Mouse (Mus musculus) embryonic facial prominence, embryonic 13.5 days (tissue): ENCODE results near the gene 1600002K03Rik. TPM values are rescaled to one million over a fixed set of nuclear protein-coding genes. Genes with fewer than 3 reads are reported as not detected.
A peak's percentile ranks its signal among the peaks of the same experiment; 100 is the strongest.
"Not testable (repeated sequence)": the region's sequence is repeated elsewhere in the genome, so short reads cannot be mapped to it uniquely, and the experiment has no call there.

Experiments used
- ATAC-seq: fragments of 200-750 bp; cut with Nextera tagmentation; 2 replicates; pipeline ENCODE4 v1.8.0; 2017; ENCODE audit warnings: low read depth; ENCODE audit not compliant: insufficient number of reproducible peaks, insufficient read depth, low FRiP score, low TSS enrichment
- H3K27ac ChIP-seq: fragments of 300-500 bp; sonication (generic); 2 replicates; pipeline ENCODE4 v1.5.1; 2015; ENCODE audit warnings: moderate library complexity, mild to moderate bottlenecking, inconsistent platforms
- H3K27me3 ChIP-seq: fragments of 300-500 bp; sonication (generic); 2 replicates; pipeline ENCODE4 v1.6.1; 2015; ENCODE audit warnings: mild to moderate bottlenecking, inconsistent platforms
- H3K36me3 ChIP-seq: fragments of 300-500 bp; sonication (generic); 2 replicates; pipeline ENCODE4 v1.6.1; 2015; ENCODE audit warnings: mild to moderate bottlenecking, inconsistent platforms
- H3K4me1 ChIP-seq: fragments of 300-500 bp; sonication (generic); 2 replicates; pipeline ENCODE4 v1.6.1; 2015; ENCODE audit warnings: inconsistent platforms
- H3K4me2 ChIP-seq: fragments of 300-500 bp; sonication (generic); 2 replicates; pipeline ENCODE4 v1.6.1; 2015; ENCODE audit warnings: moderate library complexity, mild to moderate bottlenecking, inconsistent platforms
- H3K4me3 ChIP-seq: fragments of 300-500 bp; sonication (generic); 2 replicates; pipeline ENCODE4 v1.5.1; 2015; ENCODE audit warnings: mild to moderate bottlenecking, inconsistent platforms
- H3K9ac ChIP-seq: fragments of 300-500 bp; sonication (generic); 2 replicates; pipeline ENCODE4 v1.6.1; 2015; ENCODE audit warnings: mild to moderate bottlenecking, inconsistent platforms
- H3K9me3 ChIP-seq: fragments of 300-500 bp; sonication (generic); 2 replicates; pipeline ENCODE4 v1.6.1; 2016; ENCODE audit warnings: inconsistent platforms
- WGBS: fragments of 180-500 bp; shearing (Covaris S2); methylation state at CpG from one replicate; pipeline ENCODE4 v1.1.7; 2015; ENCODE audit warnings: mixed read lengths; 5-methylcytosine and 5-hydroxymethylcytosine counted together
- polyA plus RNA-seq: library from polyadenylated mRNA; unstranded; fragments of >200 nt; fragmentation: Nextera tagmentation; extraction: Ambion mirVana; gene quantifications from 2 replicates; pipeline ENCODE4 v1.2.1, GENCODE M21; 2015

The 1600002K03Rik gene
- polyA plus RNA-seq, 1 experiment from 2014 or later, result 11.6 TPM

DNA sequence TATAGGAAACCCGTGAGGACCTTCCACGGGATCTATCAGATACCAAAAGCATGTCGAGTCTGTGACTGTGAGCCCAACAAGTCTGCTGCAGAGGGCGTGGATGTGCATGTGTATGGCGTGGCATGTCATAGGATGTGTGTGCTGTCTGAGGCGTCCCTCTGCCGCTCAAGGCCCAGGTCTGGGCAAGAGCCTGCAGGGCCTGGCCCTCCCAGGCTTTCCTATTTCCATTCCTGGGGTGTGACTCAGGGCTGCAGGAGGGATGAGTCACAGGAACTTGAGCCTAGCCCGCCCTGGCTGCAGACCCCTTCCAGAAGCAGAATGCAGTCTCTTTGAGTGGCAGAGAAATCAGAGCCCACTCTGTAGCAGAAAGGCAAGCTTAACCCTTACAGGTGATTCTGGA is 9.0 kb upstream of the 1600002K03Rik start:
- WGBS, result 61% methylated on average over 8 of the region's 8 CpGs
- no peaks in the 10 kb centered on the region for H3K36me3 ChIP-seq
- 0 out of 2 replicates have a peak overlapping the region, but pooled peaks have one; percentile 39 for H3K27ac ChIP-seq
- ATAC-seq, result no peak
- H3K4me2 ChIP-seq, result peak overlapping the region; percentile 93; the same call in 1 of the 2 replicates
- H3K27me3 ChIP-seq, result no peaks in the 10 kb centered on the region
- H3K9me3 ChIP-seq, result no peaks in the 10 kb centered on the region
- peak overlapping the region; percentile 45; the same call in 1 of the 2 replicates for H3K4me3 ChIP-seq
- peak overlapping the region; percentile 71; the same call in 1 of the 2 replicates for H3K9ac ChIP-seq
- peaks cover 78% of the 10 kb centered on the region for H3K4me1 ChIP-seq

- ATAC-seq, result no peak
- Histone ChIP-seq H3K4me2 (peak overlapping the region; percentile 93), H3K9ac (peak overlapping the region; percentile 71), H3K36me3 (no peaks in the 10 kb centered on the region), H3K27me3 (no peaks in the 10 kb centered on the region), H3K4me1 (peaks cover 78% of the 10 kb centered on the region), H3K4me3 (peak overlapping the region; percentile 45), H3K9me3 (no peaks in the 10 kb centered on the region), H3K27ac (peak overlapping the region; percentile 39; the same call in 1 of the 2 replicates)
- 8% methylated on average over 44 of the region's 44 CpGs for WGBS
These were observed 8.4 kb upstream of the 1600002K03Rik start for GRCm38 (mm10) chr10:80164161-80164997.

DNA sequence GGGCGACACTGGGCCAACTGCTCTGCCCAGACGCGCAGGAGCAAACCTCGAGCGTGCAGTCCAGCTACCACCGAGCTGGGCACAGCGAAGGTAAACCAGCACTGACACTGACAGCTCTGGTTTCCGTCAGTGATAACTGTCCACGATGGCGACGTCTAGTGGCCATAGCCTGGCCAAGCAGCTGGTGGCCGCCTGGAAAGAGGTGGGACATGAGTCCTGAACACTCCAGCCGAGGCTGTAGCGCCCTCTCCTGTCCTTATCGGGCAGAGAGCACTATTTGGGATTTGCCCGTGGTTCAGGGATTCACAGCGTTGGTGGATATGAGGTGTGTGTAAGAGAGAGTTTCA is 7.8 kb upstream of the 1600002K03Rik start:
- H3K36me3 ChIP-seq, result peaks cover 3% of the 10 kb centered on the region
- H3K4me2 ChIP-seq, result peak overlapping the region; percentile 93
- no peaks in the 10 kb centered on the region for H3K27me3 ChIP-seq
- ATAC-seq, result no peak
- H3K4me1 ChIP-seq, result peaks cover 79% of the 10 kb centered on the region
- H3K27ac ChIP-seq, result peak overlapping the region; percentile 33; the same call in 1 of the 2 replicates
- H3K4me3 ChIP-seq, result peak overlapping the region; percentile 45
- no peaks in the 10 kb centered on the region for H3K9me3 ChIP-seq
- peak overlapping the region; percentile 71 for H3K9ac ChIP-seq
- under 1% methylated on average over 17 of the region's 17 CpGs for WGBS

- H3K9me3 ChIP-seq, result no peaks in the 10 kb centered on the region
- 12% methylated on average over 20 of the region's 20 CpGs for WGBS
- peaks cover 78% of the 10 kb centered on the region for H3K4me1 ChIP-seq
- no peak for ATAC-seq
- peak within 1 kb of the TSS; percentile 99 for H3K27ac ChIP-seq
- H3K4me2 ChIP-seq, result peak within 1 kb of the TSS; percentile 93
- peak within 1 kb of the TSS; percentile 71 for H3K9ac ChIP-seq
- no peaks in the 10 kb centered on the region for H3K27me3 ChIP-seq
- H3K4me3 ChIP-seq, result peak within 1 kb of the TSS; percentile 45
- peaks cover 9% of the 10 kb centered on the region for H3K36me3 ChIP-seq
These were observed 7.2 kb upstream of the 1600002K03Rik start, which contains the start of gene Cirbp for GRCm38 (mm10) chr10:80165392-80166128. Gene Cirbp, plus strand, starts transcription at chr10:80165985.

GRCm38 (mm10) chr10:80166136-80166535 is 6.6 kb upstream of the 1600002K03Rik start:
- H3K9me3 ChIP-seq, H3K27me3 ChIP-seq, ATAC-seq: not testable (repeated sequence)
- peaks cover 76% of the 10 kb centered on the region for H3K4me1 ChIP-seq
- WGBS, result 79% methylated on average over 4 of the region's 4 CpGs
- H3K27ac ChIP-seq, result peak overlapping the region; percentile 63; the same call in 1 of the 2 replicates
- H3K36me3 ChIP-seq, result peaks cover 15% of the 10 kb centered on the region
- H3K9ac ChIP-seq, result peak overlapping the region; percentile 71
- H3K4me2 ChIP-seq, result peak overlapping the region; percentile 93
- peak overlapping the region; percentile 45; the same call in 1 of the 2 replicates for H3K4me3 ChIP-seq

DNA sequence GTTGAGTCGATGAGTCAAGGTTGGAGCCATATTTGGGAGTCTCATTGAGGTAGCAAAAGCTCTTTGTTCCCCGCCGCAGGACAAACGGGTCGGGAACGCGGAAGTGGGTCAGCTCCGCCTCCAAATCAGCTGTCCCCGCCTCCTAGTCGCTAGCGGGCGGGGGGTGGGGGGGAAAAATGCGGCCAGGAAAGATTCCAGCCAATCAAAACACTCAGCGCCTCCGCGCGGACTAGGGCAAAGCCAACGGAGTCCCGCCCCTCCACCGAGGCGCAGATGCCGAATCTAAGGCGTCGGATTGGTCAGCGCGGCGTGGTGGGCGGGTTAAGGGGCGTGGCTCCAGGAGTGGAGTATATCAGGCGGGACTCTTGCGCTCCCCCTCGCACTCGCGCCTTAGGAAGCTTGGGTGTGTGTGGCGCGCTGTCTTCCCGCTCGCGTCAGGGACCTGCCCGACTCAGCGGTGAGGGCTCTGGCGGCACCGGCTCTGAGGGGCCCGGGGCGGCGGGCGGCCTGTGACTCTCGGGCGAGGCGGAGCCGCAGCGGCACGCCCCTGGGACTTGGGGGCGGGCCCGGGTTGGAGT is 5.2 kb upstream of the 1600002K03Rik start:
- H3K36me3 ChIP-seq, result peaks cover 28% of the 10 kb centered on the region
- peak overlapping the region; percentile 87 for H3K4me3 ChIP-seq
- no peaks in the 10 kb centered on the region for H3K27me3 ChIP-seq
- peak overlapping the region; percentile 98 for H3K9ac ChIP-seq
- H3K9me3 ChIP-seq, result no peaks in the 10 kb centered on the region
- H3K27ac ChIP-seq, result peak overlapping the region; percentile 99
- peak; percentile 84 for ATAC-seq
- H3K4me1 ChIP-seq, result peaks cover 75% of the 10 kb centered on the region
- 0% methylated on average over 54 of the region's 55 CpGs for whole genome bisulfite sequencing
- H3K4me2 ChIP-seq, result peak overlapping the region; percentile 78

DNA sequence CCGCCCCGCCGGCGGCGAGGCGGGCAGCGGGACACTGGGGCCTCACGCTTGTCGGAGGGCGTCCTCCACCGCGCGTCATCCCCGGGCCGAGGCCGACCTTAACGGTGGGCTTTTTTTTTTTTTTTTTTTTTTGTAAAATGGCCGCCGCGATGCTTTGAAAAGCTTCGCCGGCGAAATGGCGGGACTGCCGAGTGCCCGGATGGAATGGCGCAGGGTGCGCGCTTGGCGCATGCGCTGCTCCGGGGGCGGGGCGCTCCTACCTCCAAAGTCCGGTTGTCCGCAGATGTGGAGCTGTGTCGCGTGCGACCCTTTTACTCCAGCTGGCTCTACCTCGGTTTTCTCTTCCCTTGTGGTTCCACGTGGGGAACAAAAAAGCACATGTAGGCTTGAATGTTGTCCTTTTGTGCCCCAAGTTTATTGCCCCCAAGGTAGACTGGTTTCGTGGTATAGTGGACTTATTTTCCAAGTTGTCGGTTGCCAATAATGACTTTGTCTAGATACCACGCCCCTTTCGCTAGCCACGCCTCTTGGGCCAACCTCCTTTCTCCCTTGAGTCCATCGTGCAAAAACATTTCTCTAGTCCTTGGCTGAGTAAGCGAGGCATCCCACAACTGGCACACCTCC is 4.6 kb upstream of the 1600002K03Rik start:
- peak overlapping the region; percentile 98 for H3K9ac ChIP-seq
- H3K4me1 ChIP-seq, result peaks cover 73% of the 10 kb centered on the region
- H3K36me3 ChIP-seq, result peaks cover 28% of the 10 kb centered on the region
- H3K4me3 ChIP-seq, result peak overlapping the region; percentile 87
- H3K27me3 ChIP-seq, result no peaks in the 10 kb centered on the region
- ATAC-seq, result peak; percentile 17
- peak overlapping the region; percentile 99 for H3K27ac ChIP-seq
- H3K4me2 ChIP-seq, result peak overlapping the region; percentile 78
- under 1% methylated on average over 48 of the region's 48 CpGs for WGBS
- H3K9me3 ChIP-seq, result no peaks in the 10 kb centered on the region

GRCm38 (mm10) chr10:80169070-80169469 is 3.7 kb upstream of the 1600002K03Rik start:
- H3K4me1 ChIP-seq, result peaks cover 66% of the 10 kb centered on the region
- no peaks in the 10 kb centered on the region for H3K9me3 ChIP-seq
- H3K36me3 ChIP-seq, result peaks cover 28% of the 10 kb centered on the region
- peak overlapping the region; percentile 78 for H3K4me2 ChIP-seq
- peak overlapping the region; percentile 87 for H3K4me3 ChIP-seq
- ATAC-seq, result no peak
- 66% methylated on average over 1 of the region's 1 CpGs for WGBS
- H3K9ac ChIP-seq, result peak overlapping the region; percentile 98
- H3K27ac ChIP-seq, result peak overlapping the region; percentile 99; the same call in 1 of the 2 replicates
- no peaks in the 10 kb centered on the region for H3K27me3 ChIP-seq

DNA sequence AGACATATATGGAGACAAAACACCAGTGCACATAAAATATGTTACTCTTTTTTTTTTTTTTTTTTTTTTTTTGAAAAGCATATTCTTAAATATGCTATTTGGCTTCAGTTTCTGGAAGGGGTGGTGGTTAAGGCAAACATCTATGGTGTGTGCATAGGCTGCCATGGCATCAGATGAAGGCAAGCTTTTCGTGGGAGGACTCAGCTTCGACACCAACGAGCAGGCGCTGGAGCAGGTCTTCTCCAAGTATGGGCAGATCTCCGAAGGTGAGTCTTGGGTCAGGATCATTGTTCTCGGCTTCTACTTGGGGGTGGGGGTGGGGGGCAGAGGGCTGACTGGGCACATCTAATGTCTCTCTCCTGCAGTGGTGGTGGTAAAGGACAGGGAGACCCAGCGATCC is 3.1 kb upstream of the 1600002K03Rik start:
- no peak overlapping the region for H3K4me3 ChIP-seq
- H3K36me3 ChIP-seq, result peaks cover 28% of the 10 kb centered on the region
- H3K9ac ChIP-seq, result no peak overlapping the region
- H3K9me3 ChIP-seq, result no peaks in the 10 kb centered on the region
- no peak overlapping the region; the same call in 1 of the 2 replicates for H3K27ac ChIP-seq
- H3K4me2 ChIP-seq, result 0 out of 2 replicates have a peak overlapping the region, but pooled peaks have one; percentile 78
- H3K4me1 ChIP-seq, result peaks cover 61% of the 10 kb centered on the region
- 92% methylated on average over 7 of the region's 7 CpGs for WGBS
- H3K27me3 ChIP-seq, result no peaks in the 10 kb centered on the region
- ATAC-seq, result no peak

GRCm38 (mm10) chr10:80170052-80170451 is 2.7 kb upstream of the 1600002K03Rik start:
- Histone ChIP-seq H3K9ac (no peak overlapping the region; the same call in 1 of the 2 replicates), H3K36me3 (peaks cover 28% of the 10 kb centered on the region), H3K9me3 (no peaks in the 10 kb centered on the region), H3K4me1 (peaks cover 57% of the 10 kb centered on the region), H3K4me3 (no peak overlapping the region), H3K4me2 (no peak overlapping the region), H3K27ac (no peak overlapping the region; the same call in 1 of the 2 replicates), H3K27me3 (no peaks in the 10 kb centered on the region)
- 94% methylated on average over 16 of the region's 16 CpGs for WGBS
- no peak for ATAC-seq

- H3K27me3 ChIP-seq, result no peaks in the 10 kb centered on the region
- H3K36me3 ChIP-seq, result peaks cover 28% of the 10 kb centered on the region
- no peak overlapping the region for H3K9ac ChIP-seq
- H3K4me2 ChIP-seq, result no peak overlapping the region
- 95% methylated on average over 19 of the region's 19 CpGs for WGBS
- no peak for ATAC-seq
- H3K4me1 ChIP-seq, result peaks cover 51% of the 10 kb centered on the region
- H3K27ac ChIP-seq, result no peak overlapping the region
- H3K4me3 ChIP-seq, result no peak overlapping the region
- H3K9me3 ChIP-seq, result no peaks in the 10 kb centered on the region
These were observed 2.1 kb upstream of the 1600002K03Rik start for GRCm38 (mm10) chr10:80170601-80171021.
